7 mouse cellular contexts compared by ENCODE assay signal in the genomic region with DNA sequence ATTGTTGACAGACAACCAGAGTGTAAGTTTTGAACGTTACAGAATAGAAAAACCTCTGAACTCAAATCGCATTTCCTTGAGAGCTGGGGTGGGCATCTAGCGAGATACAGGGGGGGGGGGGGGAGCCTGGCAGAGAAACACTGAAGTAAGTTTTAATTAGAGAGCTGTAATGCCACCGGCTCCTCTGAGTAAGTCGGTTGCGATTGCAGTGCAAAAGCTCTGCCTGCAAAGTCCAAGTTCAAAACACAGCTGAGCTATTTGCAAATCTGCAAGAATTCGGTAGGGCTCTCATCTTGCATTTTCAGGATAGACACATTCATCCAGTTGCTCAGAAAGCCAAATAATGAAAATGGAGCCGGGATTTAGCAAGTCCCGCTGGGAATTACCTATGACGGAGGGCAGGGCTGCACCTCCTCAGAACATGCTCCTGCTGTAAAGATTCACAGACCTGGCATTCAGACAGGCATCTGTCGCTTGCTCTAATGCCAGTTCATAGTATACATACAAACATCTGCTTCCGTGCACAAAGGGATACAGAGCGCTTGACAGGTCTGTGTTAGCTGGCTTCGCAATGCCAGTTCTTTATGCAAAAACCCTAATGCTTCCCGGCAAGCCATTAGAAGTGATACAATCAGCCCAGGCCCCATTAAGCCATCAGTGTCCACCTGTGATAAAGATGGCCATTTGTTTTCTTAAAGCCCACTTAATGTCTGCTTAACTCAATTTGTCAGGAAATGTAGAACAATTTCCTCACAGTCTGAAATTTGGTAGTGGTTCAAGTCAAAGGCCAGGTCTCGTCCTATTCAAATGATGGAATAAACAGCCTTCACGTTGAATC.
DNase-seq lines count a peak whose midpoint lies in the region; ATAC-seq and TF ChIP-seq lines count a peak whose summit lies in the region.

No protein-coding gene starts in this region.

- DNase-seq in kidney, postnatal 0 days (ENCODE audit: low spot score), result no peak
- DNase-seq in kidney, adult 11 months, result no peak
- DNase-seq in embryonic facial prominence, embryonic 11.5 days (ENCODE audit: low spot score), result no peak
- no peak for DNase-seq in frontal cortex, postnatal 10 days (ENCODE audit: low spot score in 2 of 2)
- DNase-seq in right cerebral cortex, postnatal 25 days, result no peak

- H3K9me3 ChIP-seq in kidney, postnatal 0 days (replicated peaks; ENCODE audit: low read length), result no peaks in the 10 kb centered on the region
- no peaks in the 10 kb centered on the region for H3K9me3 ChIP-seq in embryonic facial prominence, embryonic 11.5 days (replicated peaks; ENCODE audit: control insufficient read depth, low read length)
- no peaks in the 10 kb centered on the region for H3K9me3 ChIP-seq in forebrain, embryonic 16.5 days (ENCODE audit: control insufficient read depth, low read length)
- no peaks in the 10 kb centered on the region for H3K9me3 ChIP-seq in midbrain, embryonic 15.5 days

- H3K4me3 ChIP-seq in kidney, postnatal 0 days (replicated peaks; ENCODE audit: low read depth, low read length), result no peak overlapping the region
- no peak overlapping the region for H3K4me3 ChIP-seq in embryonic facial prominence, embryonic 11.5 days (ENCODE audit: low read depth, low read length)
- 0 out of 2 replicates have a peak overlapping the region, but pooled peaks have one; percentile 10 for H3K4me3 ChIP-seq in forebrain, embryonic 16.5 days (replicated peaks; ENCODE audit: low read length)
- H3K4me3 ChIP-seq in midbrain, embryonic 15.5 days, result no peak overlapping the region

- peak overlapping the region; percentile 7; the same call in 1 of the 2 replicates for H3K4me2 ChIP-seq in kidney, postnatal 0 days (ENCODE audit: low read length)
- H3K4me2 ChIP-seq in embryonic facial prominence, embryonic 11.5 days (ENCODE audit: low read depth, low read length), result peak overlapping the region; percentile 16
- peak overlapping the region; percentile 36 for H3K4me2 ChIP-seq in forebrain, embryonic 16.5 days (ENCODE audit: low read length)
- H3K4me2 ChIP-seq in midbrain, embryonic 15.5 days, result peak overlapping the region; percentile 37

- no peak for ATAC-seq in kidney, postnatal 0 days (replicated peaks; ENCODE audit: low FRiP score, low read depth)
- ATAC-seq in embryonic facial prominence, embryonic 11.5 days (replicated peaks; ENCODE audit: insufficient number of reproducible peaks, low FRiP score, low TSS enrichment, low read depth), result no peak
- ATAC-seq in forebrain, embryonic 16.5 days, result peak; percentile 67
- peak; percentile 82 for ATAC-seq in midbrain, embryonic 15.5 days (replicated peaks)

- 49% methylated on average over 17 of the region's 17 CpGs for WGBS in kidney, postnatal 0 days
- whole genome bisulfite sequencing in embryonic facial prominence, embryonic 11.5 days, result 40% methylated on average over 17 of the region's 17 CpGs
- 18% methylated on average over 17 of the region's 17 CpGs for WGBS in forebrain, embryonic 16.5 days
- WGBS in midbrain, embryonic 15.5 days, result 28% methylated on average over 17 of the region's 17 CpGs

- H3K27me3 ChIP-seq in kidney, postnatal 0 days (ENCODE audit: insufficient read depth, low read length), result no peaks in the 10 kb centered on the region
- no peaks in the 10 kb centered on the region for H3K27me3 ChIP-seq in embryonic facial prominence, embryonic 11.5 days (ENCODE audit: control insufficient read depth, insufficient read depth, low read length)
- H3K27me3 ChIP-seq in forebrain, embryonic 16.5 days (replicated peaks; ENCODE audit: control insufficient read depth, insufficient read depth, low read length), result no peaks in the 10 kb centered on the region
- H3K27me3 ChIP-seq in midbrain, embryonic 15.5 days (replicated peaks), result no peaks in the 10 kb centered on the region

- no peak for TF ChIP-seq CTCF in kidney, postnatal 0 days (IDR thresholded peaks at IDR 0.05; ENCODE audit: low read depth)

- H3K36me3 ChIP-seq in kidney, postnatal 0 days (ENCODE audit: insufficient read depth, low read length), result no peaks in the 10 kb centered on the region
- no peaks in the 10 kb centered on the region for H3K36me3 ChIP-seq in embryonic facial prominence, embryonic 11.5 days (replicated peaks; ENCODE audit: control insufficient read depth, insufficient read depth, low read depth, low read length)
- H3K36me3 ChIP-seq in forebrain, embryonic 16.5 days (ENCODE audit: control insufficient read depth, insufficient read depth), result no peaks in the 10 kb centered on the region
- no peaks in the 10 kb centered on the region for H3K36me3 ChIP-seq in midbrain, embryonic 15.5 days (replicated peaks)

- no peak overlapping the region for H3K9ac ChIP-seq in kidney, postnatal 0 days (ENCODE audit: low read depth, low read length)
- H3K9ac ChIP-seq in embryonic facial prominence, embryonic 11.5 days (replicated peaks; ENCODE audit: low read length), result no peak overlapping the region
- H3K9ac ChIP-seq in forebrain, embryonic 16.5 days (replicated peaks; ENCODE audit: low read depth, low read length), result peak overlapping the region; percentile 40
- no peak overlapping the region for H3K9ac ChIP-seq in midbrain, embryonic 15.5 days

- peak overlapping the region; percentile 60 for H3K27ac ChIP-seq in kidney, postnatal 0 days
- H3K27ac ChIP-seq in embryonic facial prominence, embryonic 11.5 days (replicated peaks; ENCODE audit: low read depth, low read length), result no peak overlapping the region
- H3K27ac ChIP-seq in forebrain, embryonic 16.5 days (ENCODE audit: low read length), result peak overlapping the region; percentile 91
- peak overlapping the region; percentile 14; the same call in 1 of the 2 replicates for H3K27ac ChIP-seq in midbrain, embryonic 15.5 days

- H3K4me1 ChIP-seq in kidney, postnatal 0 days (replicated peaks; ENCODE audit: insufficient read depth, low read length), result 0 out of 2 replicates have a peak, but pooled peaks cover 3% of the 10 kb centered on the region
- H3K4me1 ChIP-seq in embryonic facial prominence, embryonic 11.5 days (ENCODE audit: control insufficient read depth, insufficient read depth, low read length), result no peaks in the 10 kb centered on the region
- H3K4me1 ChIP-seq in forebrain, embryonic 16.5 days (replicated peaks; ENCODE audit: control insufficient read depth, insufficient read depth, low read length), result peaks cover 23% of the 10 kb centered on the region
- peaks cover 18% of the 10 kb centered on the region for H3K4me1 ChIP-seq in midbrain, embryonic 15.5 days

Comparison
In these comparisons a context has a peak if more than half of its experiments do, and no peak if none do; other contexts are left out.
1. ATAC-seq: peak in forebrain, embryonic 16.5 days (single experiment) and midbrain, embryonic 15.5 days (single experiment); none in kidney, postnatal 0 days (single experiment) and embryonic facial prominence, embryonic 11.5 days (single experiment).
2. Peak in every context shown above with its lines, with median percentiles within 50 percentile points of each other: H3K4me2 ChIP-seq.